Mouse (Mus musculus) heart, postnatal 10 days (tissue): ENCODE measurements around the gene Olfr1336. TPM values are rescaled to one million over a fixed set of nuclear protein-coding genes. Genes with fewer than 3 reads are reported as not detected.
"Not testable (repeated sequence)": the region's sequence is repeated elsewhere in the genome, so short reads cannot be mapped to it uniquely, and the experiment has no call there.

Source experiments
- DNase-seq, 2 experiments: peaks; one replicate each; pipeline ENCODE4 v3.0.0; 2021
- intact Hi-C: fragments of 180-260 bp; cut with DNase I; formaldehyde crosslinking; loops from one replicate; pipeline ENCODE4 v1.15.1; 2025
- total RNA-seq, 2 experiments: library from RNA; stranded (reverse); gene quantifications; 2 replicates each; pipeline ENCODE4 v1.2.3; 2021

Olfr1336 gene
- not detected for total RNA-seq

- intact Hi-C loops, result no loop called here
- DNase-seq, result no peak
These were observed at the start of gene Olfr1336 for GRCm38 (mm10) chr7:6455868-6456267. Olfr1336 (plus strand) TSS chr7:6456168.

GRCm38 (mm10) chr7:6410043-6410442 lies 45.9 kb upstream of the Olfr1336 start, which contains the start of gene Gm20715:
Gm20715 (plus strand) TSS chr7:6410277.
- peak; percentile 96 to 99 for DNase-seq
- intact Hi-C loops, result loop anchor here (5.0 kb wide), 2 partner anchors 48 to 128 kb away; partner anchors contain the start of gene Zfp78

- intact Hi-C loops, result loop anchor here (5.0 kb wide), 2 partner anchors 53 to 133 kb away; partner anchors contain the start of gene Zfp78
- DNase-seq, result no peak
These were observed 41.1 kb upstream of the Olfr1336 start for GRCm38 (mm10) chr7:6414626-6415441.

- no peak for DNase-seq
- intact Hi-C loops, result no loop called here
These were observed 40.6 kb upstream of the Olfr1336 start for GRCm38 (mm10) chr7:6415442-6415787.

GRCm38 (mm10) chr7:6419894-6420293 lies 36.1 kb upstream of the Olfr1336 start:
- intact Hi-C loops, result no loop called here

GRCm38 (mm10) chr7:6429381-6429780 lies 26.6 kb upstream of the Olfr1336 start:
- intact Hi-C loops, result no loop called here
- DNase-seq, result no peak

More at GRCm38 (mm10) chr7:6419894-6420293, 36.1 kb upstream of the Olfr1336 start:
- no peak for DNase-seq

- intact Hi-C loops, result loop anchor here (1.0 kb wide), 1 partner anchor 71 kb away; no protein-coding TSS in a partner anchor
- DNase-seq, result peak; percentile 3 to 18
These were observed 25.6 kb upstream of the Olfr1336 start for GRCm38 (mm10) chr7:6430342-6430741.

- intact Hi-C loops, result no loop called here
- DNase-seq, result no peak
These were observed 17.6 kb upstream of the Olfr1336 start, which contains the start of gene Olfr1344 for GRCm38 (mm10) chr7:6438388-6438787. Olfr1344 (plus strand) TSS chr7:6438688.

- no peak for DNase-seq
- intact Hi-C loops, result no loop called here
These were observed 14.8 kb upstream of the Olfr1336 start for GRCm38 (mm10) chr7:6441173-6441572.

- intact Hi-C loops, result no loop called here
- DNase-seq, result no peak
These were observed 8.2 kb upstream of the Olfr1336 start for GRCm38 (mm10) chr7:6447771-6448170.

- intact Hi-C loops, result no loop called here
- DNase-seq, result no peak
These were observed 431 bp downstream of the Olfr1336 start for GRCm38 (mm10) chr7:6456399-6456798.

- DNase-seq, result no peak
- intact Hi-C loops, result no loop called here
These were observed 11.0 kb downstream of the Olfr1336 start, which contains the start of gene Olfr1346 for GRCm38 (mm10) chr7:6466951-6467350. Olfr1346 (plus strand) TSS chr7:6467101.

- intact Hi-C loops, DNase-seq: not testable (repeated sequence)
These were observed 21.7 kb downstream of the Olfr1336 start for GRCm38 (mm10) chr7:6477633-6478032.

GRCm38 (mm10) chr7:6486841-6487240 lies 30.9 kb downstream of the Olfr1336 start, which contains the start of gene Olfr5:
Olfr5 (minus strand) TSS chr7:6486941.
- no peak for DNase-seq
- intact Hi-C loops, result no loop called here

- no peak for DNase-seq
- intact Hi-C loops, result no loop called here
These were observed 43.7 kb downstream of the Olfr1336 start, which contains the start of gene Olfr1347 for GRCm38 (mm10) chr7:6499655-6500054. Olfr1347 (minus strand) TSS chr7:6499755.

- no peak for DNase-seq
- intact Hi-C loops, result no loop called here
These were observed 52.7 kb downstream of the Olfr1336 start, which contains the start of gene Olfr1348 for GRCm38 (mm10) chr7:6508648-6509047. Olfr1348 (minus strand) TSS chr7:6508748.

Other genes with a start within 250 kb of the Olfr1336 start
- not detected for gene Zscan5b, start 233.9 kb upstream of the Olfr1336 start, total RNA-seq
- not detected for gene Epp13, start 203.5 kb upstream of the Olfr1336 start, total RNA-seq
- 1 to 10 TPM; 2.1 to 2.4 TPM for gene Zfp667, start 169.6 kb upstream of the Olfr1336 start, total RNA-seq
- gene Zfp583, start 124.9 kb upstream of the Olfr1336 start, total RNA-seq, result 1 to 10 TPM; 1.5 to 1.9 TPM
- gene Gm3854, start 112.4 kb upstream of the Olfr1336 start, total RNA-seq, result under 1 TPM; 0.14 to 0.27 TPM
- 1 to 10 TPM; 1.3 to 2.4 TPM for gene Zfp78, start 92.9 kb upstream of the Olfr1336 start, total RNA-seq
- gene Zfp28, start 72.9 kb upstream of the Olfr1336 start, total RNA-seq, result 1 to 10 TPM; 4.3 to 4.5 TPM
- not detected for gene Smim17, start 57.5 kb upstream of the Olfr1336 start, total RNA-seq
- not detected for gene Gm20715, start 45.9 kb upstream of the Olfr1336 start, total RNA-seq
- not detected for gene Olfr1344, start 17.5 kb upstream of the Olfr1336 start, total RNA-seq
- gene Olfr1346, start 10.9 kb downstream of the Olfr1336 start, total RNA-seq, result not detected
- gene Olfr5, start 30.8 kb downstream of the Olfr1336 start, total RNA-seq, result not detected
- gene Olfr1347, start 43.6 kb downstream of the Olfr1336 start, total RNA-seq, result not detected
- gene Olfr1348, start 52.6 kb downstream of the Olfr1336 start, total RNA-seq, result not detected
- not detected for gene Olfr1349, start 66.8 kb downstream of the Olfr1336 start, total RNA-seq
- gene Olfr1350, start 108.7 kb downstream of the Olfr1336 start, total RNA-seq, result not detected
- gene Zim1, start 240.3 kb downstream of the Olfr1336 start, total RNA-seq, result 1 to 10 TPM; 7.8 to 9.6 TPM